Mouse (Mus musculus): ENCODE results near the gene Shoc2. TPM values are rescaled to one million over a fixed set of nuclear protein-coding genes. Genes with fewer than 3 reads are reported as not detected.
"Not testable (repeated sequence)": the region's sequence is repeated elsewhere in the genome, so short reads cannot be mapped to it uniquely, and the experiment has no call there.

The Shoc2 gene
- polyA plus RNA-seq, 2 experiments, result 26.9 to 44.8 TPM

- DNase-seq (ENCODE audit: low spot score) (peak; percentile 57), ATAC-seq (ENCODE audit: low FRiP score, low read depth) (peak; percentile 7)
- WGBS, result 2% methylated on average over 25 of the region's 69 CpGs
- H3K4me3 ChIP-seq (replicated peaks; ENCODE audit: low read length), result peak overlapping the region; percentile 96
- no peaks in the 10 kb centered on the region; the same call in 1 of the 2 replicates for H3K36me3 ChIP-seq (ENCODE audit: control insufficient read depth, insufficient read depth, low read length)
- TF ChIP-seq POLR2A (IDR thresholded peaks at IDR 0.05; ENCODE audit: borderline replicate concordance, extremely low read depth, insufficient read depth, insufficient read length), result no peak
- peak overlapping the region; percentile 91 for H3K9ac ChIP-seq (ENCODE audit: low read depth, low read length, severe bottlenecking)
- H3K4me2 ChIP-seq (replicated peaks; ENCODE audit: low read depth, low read length, severe bottlenecking), result peak overlapping the region; percentile 70
- H3K27me3 ChIP-seq (ENCODE audit: control insufficient read depth, insufficient read depth, low read length), result no peaks in the 10 kb centered on the region
- H3K4me1 ChIP-seq (ENCODE audit: control insufficient read depth, insufficient read depth, low read length), result peaks cover 8% of the 10 kb centered on the region
- H3K27ac ChIP-seq (replicated peaks; ENCODE audit: low read depth, low read length), result peak overlapping the region; percentile 95
- no peaks in the 10 kb centered on the region for H3K9me3 ChIP-seq (ENCODE audit: control insufficient read depth, low read length)
Observed at GRCm38 (mm10) chr19:53945171-53946042, 1.3 kb downstream of the Shoc2 start.

GRCm38 (mm10) chr19:53957513-53957912, 13.4 kb downstream of the Shoc2 start:
- no peaks in the 10 kb centered on the region for H3K9me3 ChIP-seq (ENCODE audit: control insufficient read depth, low read length)
- no peak overlapping the region for H3K4me2 ChIP-seq (replicated peaks; ENCODE audit: low read depth, low read length, severe bottlenecking)
- ATAC-seq (ENCODE audit: low FRiP score, low read depth), result no peak
- TF ChIP-seq POLR2A (IDR thresholded peaks at IDR 0.05; ENCODE audit: borderline replicate concordance, extremely low read depth, insufficient read depth, insufficient read length), result no peak
- H3K36me3 ChIP-seq (ENCODE audit: control insufficient read depth, insufficient read depth, low read length), result no peaks in the 10 kb centered on the region
- no peak overlapping the region for H3K9ac ChIP-seq (ENCODE audit: low read depth, low read length, severe bottlenecking)
- H3K4me1 ChIP-seq (ENCODE audit: control insufficient read depth, insufficient read depth, low read length), result peaks cover 10% of the 10 kb centered on the region
- H3K27me3 ChIP-seq (ENCODE audit: control insufficient read depth, insufficient read depth, low read length), result no peaks in the 10 kb centered on the region
- DNase-seq (ENCODE audit: low spot score), result no peak
- WGBS, result 91% methylated on average over 2 of the region's 2 CpGs
- H3K27ac ChIP-seq (replicated peaks; ENCODE audit: low read depth, low read length), result no peak overlapping the region
- no peak overlapping the region for H3K4me3 ChIP-seq (replicated peaks; ENCODE audit: low read length)

GRCm38 (mm10) chr19:53962511-53962910, 18.4 kb downstream of the Shoc2 start:
- H3K4me2 ChIP-seq (replicated peaks; ENCODE audit: low read depth, low read length, severe bottlenecking), result no peak overlapping the region
- no peak overlapping the region for H3K4me3 ChIP-seq (replicated peaks; ENCODE audit: low read length)
- ATAC-seq (ENCODE audit: low FRiP score, low read depth), result no peak
- no peak for DNase-seq (ENCODE audit: low spot score)
- no peak overlapping the region for H3K27ac ChIP-seq (replicated peaks; ENCODE audit: low read depth, low read length)
- H3K4me1 ChIP-seq (ENCODE audit: control insufficient read depth, insufficient read depth, low read length), result no peaks in the 10 kb centered on the region
- no peak overlapping the region for H3K9ac ChIP-seq (ENCODE audit: low read depth, low read length, severe bottlenecking)
- no peaks in the 10 kb centered on the region for H3K27me3 ChIP-seq (ENCODE audit: control insufficient read depth, insufficient read depth, low read length)
- H3K36me3 ChIP-seq (ENCODE audit: control insufficient read depth, insufficient read depth, low read length), result no peaks in the 10 kb centered on the region
- WGBS, result 87% methylated on average over 4 of the region's 4 CpGs
- no peak for TF ChIP-seq POLR2A (IDR thresholded peaks at IDR 0.05; ENCODE audit: borderline replicate concordance, extremely low read depth, insufficient read depth, insufficient read length)
- H3K9me3 ChIP-seq (ENCODE audit: control insufficient read depth, low read length), result no peaks in the 10 kb centered on the region

GRCm38 (mm10) chr19:53964347-53964746, 20.2 kb downstream of the Shoc2 start:
- not testable (repeated sequence) for DNase-seq (ENCODE audit: low spot score); ATAC-seq (ENCODE audit: low FRiP score, low read depth); H3K4me2 ChIP-seq (replicated peaks; ENCODE audit: low read depth, low read length, severe bottlenecking); H3K9ac ChIP-seq (ENCODE audit: low read depth, low read length, severe bottlenecking); H3K9me3 ChIP-seq (ENCODE audit: control insufficient read depth, low read length); H3K27ac ChIP-seq (replicated peaks; ENCODE audit: low read depth, low read length); H3K36me3 ChIP-seq (ENCODE audit: control insufficient read depth, insufficient read depth, low read length); H3K4me3 ChIP-seq (replicated peaks; ENCODE audit: low read length); H3K4me1 ChIP-seq (ENCODE audit: control insufficient read depth, insufficient read depth, low read length); H3K27me3 ChIP-seq (ENCODE audit: control insufficient read depth, insufficient read depth, low read length)
- 93% methylated on average over 3 of the region's 3 CpGs for WGBS

- ATAC-seq (ENCODE audit: low FRiP score, low read depth), result no peak
- no peaks in the 10 kb centered on the region for H3K9me3 ChIP-seq (ENCODE audit: control insufficient read depth, low read length)
- no peaks in the 10 kb centered on the region for H3K27me3 ChIP-seq (ENCODE audit: control insufficient read depth, insufficient read depth, low read length)
- no peaks in the 10 kb centered on the region for H3K36me3 ChIP-seq (ENCODE audit: control insufficient read depth, insufficient read depth, low read length)
- DNase-seq (ENCODE audit: low spot score), result no peak
- WGBS, result 90% methylated on average over 10 of the region's 10 CpGs
- TF ChIP-seq POLR2A (IDR thresholded peaks at IDR 0.05; ENCODE audit: borderline replicate concordance, extremely low read depth, insufficient read depth, insufficient read length), result no peak
- H3K4me3 ChIP-seq (replicated peaks; ENCODE audit: low read length), result no peak overlapping the region
- no peak overlapping the region for H3K9ac ChIP-seq (ENCODE audit: low read depth, low read length, severe bottlenecking)
- no peaks in the 10 kb centered on the region for H3K4me1 ChIP-seq (ENCODE audit: control insufficient read depth, insufficient read depth, low read length)
- H3K4me2 ChIP-seq (replicated peaks; ENCODE audit: low read depth, low read length, severe bottlenecking), result no peak overlapping the region
- H3K27ac ChIP-seq (replicated peaks; ENCODE audit: low read depth, low read length), result no peak overlapping the region
Observed at GRCm38 (mm10) chr19:53964910-53965633, 21.0 kb downstream of the Shoc2 start.

All from limb, embryonic 14.5 days (tissue).